In the genomic region with DNA sequence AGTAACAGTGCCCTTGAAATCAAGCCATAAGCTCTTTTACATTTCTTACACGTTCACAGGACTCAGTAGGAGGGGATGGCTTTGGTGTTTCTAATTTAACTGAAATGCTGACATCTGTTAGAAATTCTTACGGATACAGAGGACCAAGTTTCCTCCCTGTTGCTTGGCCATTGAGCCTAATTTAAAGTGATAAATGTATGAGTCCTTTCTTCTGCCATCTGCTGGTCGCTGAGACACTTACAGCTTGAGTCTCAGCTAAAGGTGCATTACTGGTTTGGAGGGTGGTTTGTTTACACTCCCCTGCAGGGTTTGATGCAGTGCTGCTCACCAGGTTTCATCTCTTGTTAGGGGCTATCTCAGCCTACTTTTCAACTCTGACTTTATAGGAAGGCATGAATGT, we compare ENCODE assay signal across 10 mouse cellular contexts.
DNase-seq lines count a peak whose midpoint lies in the region; ATAC-seq and TF ChIP-seq lines count a peak whose summit lies in the region.
"Had no signal": no experiment of that assay in that cellular context is flagged by ENCODE, and none has a peak within 500 bp of the region (broad histone marks: within the 10 kb centered on the region; RNA-seq: fewer than 3 reads in every experiment).

No protein-coding gene starts in this region.

- no peaks in the 10 kb centered on the region for H3K4me1 ChIP-seq in embryonic facial prominence, embryonic 11.5 days (ENCODE audit: control insufficient read depth, insufficient read depth, low read length)
- peaks cover 36% of the 10 kb centered on the region for H3K4me1 ChIP-seq in embryonic facial prominence, embryonic 10.5 days
- H3K4me1 ChIP-seq in small intestine, adult 2 months (ENCODE audit: control insufficient read depth, insufficient read depth, insufficient read length, low read length), result peaks cover 16% of the 10 kb centered on the region

- 25% methylated on average over 3 of the region's 3 CpGs for WGBS in embryonic facial prominence, embryonic 11.5 days
- WGBS in embryonic facial prominence, embryonic 10.5 days, result 34% methylated on average over 3 of the region's 3 CpGs
- WGBS in small intestine, adult 2 months, result 50% methylated on average over 3 of the region's 3 CpGs

- H3K9ac ChIP-seq in embryonic facial prominence, embryonic 11.5 days (replicated peaks; ENCODE audit: low read length), result no peak overlapping the region
- H3K9ac ChIP-seq: liver, embryonic 15.5 days had no signal

- H3K27me3 ChIP-seq in embryonic facial prominence, embryonic 11.5 days (ENCODE audit: control insufficient read depth, insufficient read depth, low read length), result no peaks in the 10 kb centered on the region
- H3K27me3 ChIP-seq in embryonic facial prominence, embryonic 10.5 days (replicated peaks; ENCODE audit: low read depth, poor library complexity, severe bottlenecking), result no peaks in the 10 kb centered on the region
- H3K27me3 ChIP-seq in small intestine, adult 2 months (ENCODE audit: control insufficient read depth, insufficient read depth, low read length), result no peaks in the 10 kb centered on the region
- H3K27me3 ChIP-seq: liver, embryonic 15.5 days had no signal

- ATAC-seq in embryonic facial prominence, embryonic 11.5 days (replicated peaks; ENCODE audit: insufficient number of reproducible peaks, low FRiP score, low TSS enrichment, low read depth), result no peak

- H3K27ac ChIP-seq in embryonic facial prominence, embryonic 11.5 days (replicated peaks; ENCODE audit: low read depth, low read length), result no peak overlapping the region
- no peak overlapping the region for H3K27ac ChIP-seq in embryonic facial prominence, embryonic 10.5 days (replicated peaks)
- no peak overlapping the region for H3K27ac ChIP-seq in small intestine, adult 2 months (ENCODE audit: insufficient read depth, low read depth, low read length)
- H3K27ac ChIP-seq: liver, embryonic 15.5 days had no signal

- no peak for TF ChIP-seq POLR2A in small intestine, adult 2 months (IDR thresholded peaks at IDR 0.05; ENCODE audit: low read depth, low read length)

- H3K4me2 ChIP-seq in embryonic facial prominence, embryonic 11.5 days (ENCODE audit: low read depth, low read length), result no peak overlapping the region
- H3K4me2 ChIP-seq: liver, embryonic 15.5 days had no signal

- H3K9me3 ChIP-seq in embryonic facial prominence, embryonic 11.5 days (replicated peaks; ENCODE audit: control insufficient read depth, low read length), result no peaks in the 10 kb centered on the region
- H3K9me3 ChIP-seq in embryonic facial prominence, embryonic 10.5 days, result no peaks in the 10 kb centered on the region
- H3K9me3 ChIP-seq: G1E; liver, embryonic 15.5 days had no signal

- H3K4me3 ChIP-seq in embryonic facial prominence, embryonic 11.5 days (ENCODE audit: low read depth, low read length), result no peak overlapping the region
- no peak overlapping the region for H3K4me3 ChIP-seq in embryonic facial prominence, embryonic 10.5 days
- no peak overlapping the region for H3K4me3 ChIP-seq in small intestine, adult 2 months (ENCODE audit: low read depth, low read length)
- H3K4me3 ChIP-seq: liver, embryonic 15.5 days had no signal

- TF ChIP-seq CTCF in small intestine, adult 2 months (IDR thresholded peaks at IDR 0.05; ENCODE audit: extremely low read depth, insufficient read length, insufficient replicate concordance, low read depth, low read length), result peak; percentile 19; the same call in 1 of the 2 replicates

- no peaks in the 10 kb centered on the region for H3K36me3 ChIP-seq in embryonic facial prominence, embryonic 11.5 days (replicated peaks; ENCODE audit: control insufficient read depth, insufficient read depth, low read depth, low read length)
- H3K36me3 ChIP-seq in embryonic facial prominence, embryonic 10.5 days (replicated peaks), result no peaks in the 10 kb centered on the region
- no peaks in the 10 kb centered on the region for H3K36me3 ChIP-seq in small intestine, adult 2 months (ENCODE audit: control insufficient read depth, insufficient read depth, low read length)
- H3K36me3 ChIP-seq: liver, embryonic 15.5 days had no signal

- peak; percentile 49 for DNase-seq in embryonic facial prominence, embryonic 11.5 days (ENCODE audit: low spot score)
- DNase-seq in embryonic facial prominence, embryonic 10.5 days (ENCODE audit: low spot score), result no peak
- DNase-seq in lung, postnatal 36 days, result peak; percentile 67
- no peak for DNase-seq in lung, postnatal 25 days (ENCODE audit: low spot score)
- DNase-seq in adipocyte (ENCODE audit: low spot score), result peak; percentile 28
- DNase-seq in frontal cortex, postnatal 10 days (ENCODE audit: low spot score in 2 of 2), result no peak
- DNase-seq in layer of hippocampus, adult 11-12 months (ENCODE audit: low spot score), result no peak

Comparison
In these comparisons a context has a peak if more than half of its experiments do, and no peak if none do; other contexts are left out.
1. DNase-seq: peak in embryonic facial prominence, embryonic 11.5 days (single experiment), lung, postnatal 36 days (single experiment) and adipocyte (single experiment); none in embryonic facial prominence, embryonic 10.5 days (single experiment), lung, postnatal 25 days (single experiment), frontal cortex, postnatal 10 days (0 of 2) and layer of hippocampus, adult 11-12 months (single experiment).